Mouse (Mus musculus) kidney, postnatal 10 days (tissue): ENCODE measurements around the gene Galntl5.
"Not testable (repeated sequence)": the region's sequence is repeated elsewhere in the genome, so short reads cannot be mapped to it uniquely, and the experiment has no call there.

Experiments
- DNase-seq: peaks from one replicate; pipeline ENCODE4 v3.0.0; 2021; ENCODE audit warnings: mixed read lengths

The Galntl5 gene

GRCm38 (mm10) chr5:25181004-25181531 is at the start of gene Galntl5:
Gene Galntl5, plus strand, starts transcription at chr5:25181460.
- DNase-seq: peak; percentile 24

DNA sequence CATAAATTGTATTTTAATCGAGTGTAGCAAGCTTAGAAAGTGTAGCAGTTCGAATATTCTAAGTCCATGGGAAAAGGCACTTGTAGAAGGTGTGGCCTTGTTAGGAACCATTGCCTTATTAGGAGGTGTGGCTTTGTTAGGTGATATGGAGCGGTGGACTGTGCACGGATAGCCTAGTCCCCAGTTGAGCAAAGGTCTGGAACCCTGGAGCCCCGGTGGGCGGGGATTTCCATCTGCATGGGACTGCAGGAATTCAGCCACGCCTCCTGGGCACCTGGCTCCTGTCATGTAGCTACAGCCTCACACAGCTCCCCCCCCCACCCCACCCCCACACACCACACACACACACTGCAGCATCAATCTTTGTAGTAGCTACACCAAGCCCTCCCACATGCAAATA is 34.6 kb upstream of the Galntl5 start:
- peak; percentile 37 for DNase-seq

GRCm38 (mm10) chr5:25149331-25149965 is 31.8 kb upstream of the Galntl5 start:
- DNase-seq: no peak

DNA sequence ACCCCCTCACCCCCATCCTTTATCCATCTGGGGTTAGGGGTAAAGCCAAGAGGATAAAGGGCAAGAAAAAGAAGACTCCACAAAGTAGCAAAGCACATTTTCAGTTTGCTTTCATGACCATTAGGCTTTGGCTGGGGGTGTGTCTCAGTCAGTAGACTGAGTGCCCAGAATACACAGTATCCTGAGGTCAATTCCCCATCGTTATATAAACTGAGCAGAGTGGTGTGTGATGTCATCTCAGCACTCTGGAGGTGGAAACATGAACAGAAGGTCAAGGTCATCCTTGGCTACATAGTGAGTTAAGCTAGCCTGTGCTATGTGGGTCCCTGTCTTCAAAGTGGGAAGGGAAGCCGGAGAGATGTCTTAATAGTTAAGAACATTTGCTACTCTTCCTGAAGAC is 27.8 kb upstream of the Galntl5 start:
- no peak for DNase-seq

GRCm38 (mm10) chr5:25153996-25154395 is 27.3 kb upstream of the Galntl5 start:
- peak; percentile 21 for DNase-seq

DNA sequence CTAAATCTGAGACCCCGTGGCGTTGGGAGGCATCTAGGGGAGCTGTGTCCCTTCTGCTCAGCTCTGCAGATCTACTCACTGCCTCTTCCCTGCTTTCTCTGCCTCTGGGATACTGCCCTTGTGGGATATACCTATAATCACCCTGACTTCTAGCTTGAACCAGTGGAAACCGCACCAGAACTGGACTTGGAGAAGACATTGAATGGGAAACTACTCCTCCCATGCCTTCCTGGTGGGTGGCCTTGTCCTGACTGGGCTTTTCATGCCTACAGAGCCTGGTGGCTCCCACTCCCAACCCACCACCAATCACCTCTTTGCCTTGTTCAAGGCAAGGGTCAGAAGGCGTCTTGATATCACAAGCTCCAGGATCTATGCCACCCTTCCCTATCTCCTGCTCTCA is 26.4 kb upstream of the Galntl5 start:
- no peak for DNase-seq

DNA sequence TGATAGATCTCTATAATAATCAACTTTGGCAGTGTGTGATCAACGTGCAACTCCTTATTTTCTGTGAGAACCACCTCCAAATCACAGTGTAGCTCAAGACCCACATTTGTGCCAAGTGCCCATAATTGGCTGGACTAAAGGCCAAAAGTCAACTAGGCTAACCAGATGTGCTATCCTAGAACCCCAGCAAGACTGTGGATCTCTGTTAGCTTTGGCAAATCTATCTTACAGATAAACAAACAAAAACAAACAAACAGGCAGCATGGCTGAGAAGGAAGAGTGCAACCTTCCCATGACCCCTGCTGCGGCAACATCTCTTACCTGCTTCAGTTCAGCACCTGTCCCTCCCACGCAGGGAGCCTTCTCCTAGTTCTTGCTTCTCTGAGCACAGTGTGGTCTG is 25.9 kb upstream of the Galntl5 start:
- no peak for DNase-seq

DNA sequence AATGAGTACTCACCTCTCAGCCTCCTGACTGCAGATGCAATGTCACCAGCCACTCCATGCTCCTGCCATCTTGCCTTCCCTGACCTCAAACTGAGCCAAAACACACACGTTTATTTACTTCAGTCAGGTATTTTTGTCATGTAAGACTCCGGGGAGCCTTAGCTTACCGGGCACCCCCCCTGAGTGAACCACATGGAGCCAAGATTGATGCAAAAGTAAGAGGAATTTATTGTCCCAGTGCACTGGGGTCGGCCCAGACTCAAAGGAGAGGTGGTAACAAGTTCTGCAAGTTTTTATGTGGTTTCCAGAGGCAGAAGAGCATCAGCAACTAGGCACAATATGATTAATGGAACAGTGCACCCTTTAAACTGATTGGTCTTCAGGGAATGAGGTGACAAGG is 24.1 kb upstream of the Galntl5 start:
- DNase-seq: no peak

DNA sequence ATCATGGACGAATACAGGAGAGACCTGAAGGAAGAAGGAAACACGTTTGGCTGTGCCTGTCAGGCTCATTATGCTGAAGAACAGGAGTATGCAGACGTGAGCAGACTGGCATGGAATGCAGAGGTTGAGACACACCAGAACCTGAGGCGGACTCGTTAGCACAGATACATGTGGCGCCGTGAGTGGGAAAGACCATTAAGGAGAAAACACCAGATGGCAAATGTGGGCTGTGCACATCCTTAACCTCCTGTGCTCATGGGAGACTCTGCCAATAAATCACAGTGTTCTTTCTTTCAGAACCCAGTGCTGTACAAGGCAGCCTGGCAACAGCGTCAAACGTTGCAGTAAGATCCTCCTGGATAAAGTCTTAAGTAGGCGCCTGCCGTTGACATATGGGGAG is 20.7 kb upstream of the Galntl5 start:
- DNase-seq: no peak

GRCm38 (mm10) chr5:25162981-25163380 is 18.3 kb upstream of the Galntl5 start:
- DNase-seq: no peak

GRCm38 (mm10) chr5:25163938-25164337 is 17.3 kb upstream of the Galntl5 start:
- no peak for DNase-seq

- DNase-seq: no peak
Observed at GRCm38 (mm10) chr5:25164341-25164740, 16.9 kb upstream of the Galntl5 start.

DNA sequence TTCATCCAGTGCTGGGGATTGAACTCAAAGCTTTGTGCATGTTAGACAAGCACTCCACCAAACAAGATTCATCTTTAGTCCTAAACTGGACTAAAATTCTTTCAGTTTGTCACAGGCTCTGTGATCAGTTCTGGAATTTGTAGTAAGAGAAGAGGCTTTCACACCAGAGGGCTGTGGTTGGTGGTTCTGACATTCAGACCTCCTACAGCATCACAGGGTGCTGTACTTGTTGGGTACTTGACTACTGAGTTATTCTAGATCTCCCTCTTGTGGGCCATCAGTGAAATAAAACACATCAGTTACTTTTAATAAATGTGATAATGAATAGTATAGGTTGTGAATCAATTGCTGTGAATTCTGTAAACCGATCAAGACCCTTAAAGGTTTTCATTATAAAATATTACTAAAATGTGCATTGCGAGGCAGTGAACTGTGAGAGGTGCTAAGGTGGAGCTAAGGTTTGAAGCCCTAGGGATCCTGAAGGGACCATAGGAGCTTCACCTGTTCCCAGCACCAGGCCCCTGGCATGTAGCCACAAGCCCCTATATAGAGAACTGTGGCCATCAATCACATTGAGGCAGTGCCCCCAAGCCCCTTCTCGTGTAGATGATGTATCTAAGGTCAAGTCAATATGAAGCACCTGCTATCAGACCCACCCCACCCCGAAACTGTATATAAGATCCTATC is 16.0 kb upstream of the Galntl5 start:
- no peak for DNase-seq

DNA sequence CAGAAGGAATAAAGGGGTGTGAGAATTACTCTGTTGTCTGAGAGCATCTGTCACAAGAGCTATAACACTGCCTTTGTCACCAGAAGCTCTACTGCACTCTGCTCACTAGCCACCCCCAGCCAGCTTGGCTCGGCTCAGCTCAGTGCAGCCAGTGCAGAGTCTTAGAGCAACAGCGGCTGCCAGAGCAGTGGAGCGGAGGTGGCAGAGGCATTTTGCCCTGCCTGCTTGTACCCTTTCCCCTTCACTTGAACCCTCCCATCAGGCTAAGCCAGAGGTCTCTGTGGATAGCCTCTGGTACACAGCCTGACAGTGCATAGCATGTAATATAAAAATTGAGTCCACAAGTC is 15.5 kb upstream of the Galntl5 start:
- no peak for DNase-seq

GRCm38 (mm10) chr5:25166665-25167064 is 14.6 kb upstream of the Galntl5 start:
- DNase-seq: no peak

DNA sequence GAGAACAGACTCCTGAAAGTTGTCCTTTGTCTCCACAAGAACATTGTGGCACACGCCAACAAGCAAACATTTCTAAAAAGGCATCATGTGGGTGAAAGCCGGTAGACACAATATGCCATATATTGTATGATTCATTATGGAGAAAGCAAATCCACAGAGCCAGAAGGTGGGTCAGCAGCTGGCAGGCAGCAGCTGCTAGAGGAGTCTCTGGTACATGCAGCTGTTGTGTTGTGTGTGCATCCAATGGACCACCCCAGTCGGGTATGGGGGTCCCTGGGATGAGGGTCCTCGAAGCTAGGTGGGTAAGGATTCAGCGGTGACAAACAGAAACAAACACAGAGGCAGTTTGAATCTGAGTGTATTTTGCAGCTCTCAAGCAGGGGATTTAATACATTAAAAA is 3.3 kb upstream of the Galntl5 start:
- DNase-seq: not testable (repeated sequence)

DNA sequence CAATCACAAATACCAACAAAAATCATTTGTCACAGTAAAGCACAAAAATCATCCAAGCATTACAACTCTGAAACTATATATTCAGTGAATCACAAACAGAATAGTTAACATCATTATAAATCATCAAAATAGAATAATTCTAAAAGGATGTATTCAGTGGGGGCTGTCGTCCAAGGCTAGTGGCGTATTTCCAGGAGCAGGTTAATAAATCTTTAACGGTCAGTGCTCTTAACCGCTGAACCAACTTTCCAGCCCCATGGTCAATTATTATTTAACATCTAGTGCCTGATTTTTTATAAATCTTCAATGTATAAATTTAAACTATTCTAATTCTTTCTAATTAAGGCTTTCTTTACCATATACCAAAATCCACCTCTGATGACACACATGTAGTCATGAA is 2.7 kb upstream of the Galntl5 start:
- peak; percentile 34 for DNase-seq

- DNase-seq: no peak
Observed at GRCm38 (mm10) chr5:25179284-25179683, 2.0 kb upstream of the Galntl5 start.

DNA sequence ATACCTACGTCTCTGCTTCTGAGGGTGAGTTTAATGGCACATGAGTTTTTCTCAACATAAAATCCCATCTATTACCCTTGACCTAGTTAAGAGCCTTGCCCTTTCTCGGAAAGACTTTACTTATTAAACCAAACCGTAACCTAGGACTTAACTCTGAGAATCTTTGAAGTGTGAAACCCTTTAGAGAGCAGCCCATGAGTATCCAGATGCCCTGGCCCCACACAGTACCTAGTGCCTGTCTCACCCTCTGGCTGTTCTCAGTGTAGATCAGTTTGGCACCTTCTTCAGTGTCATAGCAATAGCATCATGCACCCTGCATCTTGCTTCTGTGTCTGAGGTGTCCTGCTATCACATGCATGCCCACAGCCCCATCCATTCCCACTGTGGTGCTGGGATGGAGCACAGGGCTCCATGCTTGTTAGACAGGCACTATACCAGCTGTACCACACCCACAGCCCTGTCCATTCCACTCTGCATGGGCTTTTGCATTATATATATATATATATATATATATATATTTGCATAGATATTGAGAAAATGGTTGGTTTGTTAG is 1.2 kb upstream of the Galntl5 start:
- peak; percentile 15 for DNase-seq

DNA sequence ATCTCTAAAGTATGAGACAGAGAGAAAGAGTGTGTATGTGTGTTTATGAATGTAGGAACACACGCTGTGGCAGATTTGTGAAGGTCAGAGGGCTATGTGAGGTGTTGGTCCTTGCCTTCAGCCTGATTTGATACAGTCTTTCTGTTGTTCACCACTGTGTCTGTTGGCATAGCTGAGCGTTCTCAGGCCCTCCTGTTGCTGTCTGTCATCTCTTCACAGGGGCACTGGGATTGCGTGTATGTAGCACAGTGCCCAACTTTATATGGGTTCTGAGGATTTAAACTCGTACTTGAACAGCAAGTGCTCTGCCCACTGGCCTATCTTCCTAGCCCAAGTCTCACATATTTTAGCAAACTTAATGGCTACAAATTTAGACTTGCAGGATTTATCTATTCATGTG is 2.3 kb downstream of the Galntl5 start:
- DNase-seq: no peak

DNA sequence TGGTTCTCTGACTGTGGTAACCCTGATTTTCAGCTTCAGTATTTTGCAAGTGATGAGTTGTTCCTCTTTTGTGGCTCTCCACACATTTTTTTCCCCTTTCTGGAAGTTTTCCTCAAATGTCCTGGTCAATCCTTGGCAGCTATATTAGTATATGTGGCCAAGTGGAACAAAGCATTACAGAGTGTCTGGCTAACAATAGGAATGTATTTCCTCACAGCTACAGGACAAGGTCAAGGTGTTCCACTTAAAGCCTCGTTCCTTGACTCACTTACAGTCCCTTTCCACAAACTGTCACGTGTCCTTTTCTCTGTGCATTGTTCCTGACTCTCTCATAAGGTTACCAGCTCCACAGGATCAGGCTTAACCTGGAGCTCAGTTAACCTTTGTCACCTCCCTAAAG is 3.3 kb downstream of the Galntl5 start:
- DNase-seq: no peak

- DNase-seq: peak; percentile 33
Observed at GRCm38 (mm10) chr5:25187727-25188126, 6.5 kb downstream of the Galntl5 start.

GRCm38 (mm10) chr5:25188802-25189201 is 7.5 kb downstream of the Galntl5 start:
- peak; percentile 71 for DNase-seq

GRCm38 (mm10) chr5:25190521-25190920 is 9.3 kb downstream of the Galntl5 start:
- no peak for DNase-seq
